Mouse (Mus musculus): ENCODE measurements around the gene Elovl7.

DNA sequence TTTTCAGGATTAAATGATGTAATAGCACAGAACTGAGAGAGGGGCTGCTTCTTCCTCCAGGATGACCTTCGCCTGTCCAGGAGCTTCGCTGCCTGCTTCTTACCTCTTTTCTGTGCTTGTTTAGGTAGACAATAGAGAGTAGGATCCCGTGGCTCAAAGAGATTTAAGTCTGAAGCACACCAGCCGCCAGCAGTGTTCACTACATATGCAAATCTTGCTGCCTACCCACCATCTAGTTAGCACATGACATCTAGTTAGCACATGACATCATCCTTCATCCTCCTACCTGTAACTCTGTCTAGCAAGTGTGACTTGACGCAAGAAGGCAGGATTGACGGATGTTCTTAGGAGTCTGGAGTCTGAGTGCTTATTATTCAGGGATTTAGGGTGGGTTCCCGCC lies 5.6 kb downstream of the Elovl7 start:
- TF ChIP-seq CTCF (IDR thresholded peaks at IDR 0.05; ENCODE audit: control insufficient read depth, insufficient read depth, low read length) (no peak), POLR2A (IDR thresholded peaks at IDR 0.05; ENCODE audit: borderline replicate concordance, control insufficient read depth, low read depth, low read length) (no peak)
